Mouse (Mus musculus) layer of hippocampus, adult 18-20 months (tissue): Measurements from ENCODE around the gene Rarg. TPM values are rescaled to one million over a fixed set of nuclear protein-coding genes. Genes with fewer than 3 reads are reported as not detected.

Source experiments
- DNase-seq, 2 experiments: peaks; one replicate each; pipeline ENCODE4 v3.0.0; 2022; ENCODE audit warnings: low spot score in 2 of 2
- total RNA-seq, 2 experiments: library from RNA; stranded (reverse); gene quantifications; 2 replicates each; pipeline ENCODE4 v1.2.3; 2021

Rarg gene
- total RNA-seq, 2 experiments from 2014 or later, result 11.3 to 13.7 TPM

DNA sequence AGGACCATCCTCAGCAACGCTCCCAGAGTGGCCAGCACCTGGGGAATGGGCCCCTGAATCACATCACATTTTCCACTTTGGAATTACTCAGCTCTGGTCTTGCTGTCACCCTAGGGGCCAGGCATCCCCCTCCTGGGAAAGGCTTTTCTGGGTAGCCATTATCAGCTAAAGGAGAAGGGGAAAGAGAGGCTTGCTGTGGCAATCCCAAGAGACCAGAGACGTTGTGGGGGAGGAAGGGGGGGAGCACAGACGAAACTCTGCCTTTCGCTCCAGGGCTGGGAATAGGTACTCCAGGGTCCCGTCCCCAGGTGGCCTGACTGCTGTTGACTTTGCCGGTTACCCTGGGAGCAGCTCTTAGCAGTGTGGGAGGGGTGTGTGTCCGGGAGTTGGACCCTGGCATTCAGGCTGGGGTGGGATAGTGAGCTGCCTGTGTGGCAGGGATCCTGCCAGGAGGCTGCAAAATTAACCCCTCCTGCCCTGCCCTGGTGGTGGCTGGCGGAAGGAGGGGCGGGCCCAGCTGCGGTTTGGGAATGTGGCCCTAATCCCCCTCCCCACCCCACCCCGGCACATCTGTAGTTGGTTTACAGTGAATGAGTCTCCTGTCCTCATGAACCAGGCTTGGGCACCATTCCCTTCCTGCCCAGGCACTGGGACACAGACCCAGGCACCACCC is 1.4 kb upstream of the Rarg start:
- no peak for DNase-seq

DNA sequence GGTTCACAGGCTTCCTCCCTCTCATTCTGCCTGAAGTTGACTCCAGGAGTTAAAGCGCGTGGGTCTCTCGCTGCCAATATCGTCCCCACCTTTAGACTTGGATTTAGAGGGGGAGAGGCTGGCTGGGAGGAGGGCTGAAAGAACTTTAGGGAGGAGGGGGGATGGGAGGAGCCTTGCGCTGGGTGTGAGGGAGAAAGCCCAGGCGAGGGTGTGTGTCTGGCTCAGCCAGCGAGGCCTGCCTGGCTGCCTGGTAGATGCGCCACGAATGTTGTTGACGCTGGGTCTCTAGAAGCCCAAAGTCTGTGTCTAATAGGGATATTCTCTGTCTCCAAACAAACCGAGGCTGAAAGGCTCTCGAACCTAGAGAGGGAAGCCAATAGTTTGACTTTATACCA is 756 bp upstream of the Rarg start:
- DNase-seq, result no peak

DNA sequence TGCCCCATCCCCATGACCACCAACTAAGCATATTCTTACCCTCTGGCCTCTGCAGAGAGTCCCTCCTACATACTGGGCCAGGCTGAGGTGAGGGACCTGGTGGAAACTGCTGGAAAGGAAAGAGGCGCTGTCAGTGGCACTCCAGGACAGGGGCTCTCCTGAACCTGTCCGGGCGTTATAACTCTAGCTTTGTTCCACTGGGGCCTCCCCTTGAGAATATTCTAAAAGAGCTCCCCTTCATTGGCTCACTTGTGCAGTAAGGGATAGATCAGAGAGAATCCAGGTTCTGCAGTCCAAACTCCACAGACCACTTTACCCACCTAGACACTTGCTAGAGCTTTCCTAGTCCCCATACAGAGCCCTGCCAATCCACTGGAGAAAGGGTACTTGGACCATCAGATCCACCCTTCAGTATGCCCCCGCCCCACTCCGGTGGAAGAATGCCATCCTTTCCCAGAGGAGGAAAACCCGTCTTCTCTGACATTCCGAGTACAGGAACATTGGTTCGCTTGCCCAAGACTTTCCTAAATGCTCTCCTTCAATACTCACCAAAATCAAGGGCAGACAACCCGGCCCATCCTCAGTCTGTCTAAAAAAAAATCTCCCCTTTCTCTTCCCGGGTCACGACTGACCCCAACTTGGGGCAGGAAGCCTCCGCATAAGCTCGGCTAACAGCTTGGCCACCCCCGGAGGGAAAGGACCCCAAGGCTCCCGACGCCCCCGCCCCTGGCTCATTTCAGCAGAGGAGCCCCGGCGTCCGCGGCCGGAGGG is 701 bp downstream of the Rarg start:
- no peak for DNase-seq

DNA sequence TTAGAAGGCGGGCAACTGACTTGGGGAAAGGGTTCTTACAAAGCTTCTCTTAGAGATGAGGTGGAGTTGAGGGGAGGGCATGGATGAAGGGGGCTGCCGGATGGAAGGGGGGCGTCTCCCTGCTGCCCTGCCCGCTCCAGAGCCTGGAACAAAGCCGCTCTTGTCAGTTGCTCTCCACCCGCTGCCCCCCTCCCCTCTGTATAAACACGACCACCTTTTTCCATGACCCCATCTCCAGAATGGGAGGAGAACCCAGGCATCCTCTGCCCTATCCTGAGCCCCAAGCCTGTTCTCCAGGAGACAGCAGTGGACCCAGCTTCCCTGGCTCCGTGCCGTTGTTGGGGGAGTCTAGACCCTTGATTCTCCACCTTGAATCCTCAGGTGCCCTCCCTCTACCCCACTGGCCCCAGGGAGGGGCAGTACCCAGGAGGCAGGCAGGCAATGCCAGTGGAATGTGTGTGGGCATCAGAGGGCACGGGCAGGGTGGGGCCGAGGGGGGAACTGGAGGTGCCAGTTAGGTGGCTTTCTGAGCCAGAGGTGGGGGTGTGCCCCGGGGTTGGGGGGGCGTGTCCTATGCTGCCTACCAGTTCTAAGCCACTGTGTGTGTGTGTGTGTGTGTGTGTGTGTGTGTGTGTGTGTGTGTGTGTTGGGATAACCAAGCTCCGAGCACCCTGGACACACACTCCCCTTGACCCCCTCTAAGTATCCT is 1.6 kb downstream of the Rarg start:
- DNase-seq, result no peak

DNA sequence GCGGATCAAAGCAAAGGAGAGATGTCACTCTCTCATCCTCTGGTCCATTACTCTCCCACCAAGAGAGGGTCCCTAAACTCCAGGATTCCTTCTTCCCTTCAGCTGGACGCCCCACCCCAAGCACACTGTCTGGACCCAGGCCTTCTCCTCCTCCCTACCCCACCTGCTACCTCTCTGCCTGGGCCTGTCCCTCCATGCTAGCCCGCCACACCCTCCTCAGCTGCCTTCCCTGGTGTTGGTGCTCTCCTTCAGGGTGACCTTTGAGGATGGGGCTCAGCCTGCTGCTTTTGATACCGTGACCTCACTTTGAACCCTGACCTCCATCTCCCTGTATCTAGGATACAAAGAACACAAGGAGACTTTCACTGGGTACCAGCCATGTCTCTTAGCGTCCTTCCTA is 6.8 kb downstream of the Rarg start:
- no peak for DNase-seq

DNA sequence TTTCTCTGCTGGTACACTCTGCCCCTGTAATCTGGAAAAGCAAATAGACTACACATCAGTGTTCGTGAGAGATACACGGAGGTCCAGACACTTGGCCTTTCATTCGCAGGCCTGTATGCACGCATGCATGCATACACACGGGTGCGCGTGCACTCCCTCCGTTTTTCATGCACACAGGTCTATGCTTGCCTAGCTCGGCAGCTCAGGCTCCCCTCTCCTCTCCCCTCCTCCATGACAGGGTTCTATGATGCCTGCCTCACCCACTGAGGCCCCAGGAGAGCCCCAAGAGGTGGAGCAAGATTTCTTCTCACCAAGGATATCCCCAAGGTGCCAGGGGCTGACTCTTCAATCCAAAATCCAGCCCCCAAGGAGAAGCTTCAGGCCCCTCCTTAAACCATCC is 7.3 kb downstream of the Rarg start:
- DNase-seq, result no peak

DNA sequence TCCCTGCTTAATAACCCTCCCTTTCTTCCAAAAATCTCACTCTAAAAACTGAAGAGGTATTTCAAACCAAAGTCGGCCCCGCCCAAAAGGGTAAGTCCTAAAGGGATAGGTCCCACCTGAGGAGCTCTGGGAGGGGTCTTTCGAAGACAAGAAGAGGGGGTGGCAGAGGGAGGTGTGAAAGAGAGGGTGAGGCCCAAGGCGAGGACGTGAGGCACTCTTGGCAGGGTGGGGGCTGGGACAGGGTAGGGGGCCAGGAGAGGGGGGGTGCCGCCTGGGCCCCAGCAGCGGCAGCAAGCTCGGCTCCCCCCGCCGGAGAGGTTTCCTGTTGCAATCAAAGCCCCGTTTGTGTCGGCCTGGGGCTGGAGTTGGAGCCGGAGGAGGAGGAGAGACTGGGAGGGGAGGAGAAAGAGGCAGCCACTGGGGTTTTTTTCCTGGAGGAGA is 8.0 kb downstream of the Rarg start:
- DNase-seq, result no peak

DNA sequence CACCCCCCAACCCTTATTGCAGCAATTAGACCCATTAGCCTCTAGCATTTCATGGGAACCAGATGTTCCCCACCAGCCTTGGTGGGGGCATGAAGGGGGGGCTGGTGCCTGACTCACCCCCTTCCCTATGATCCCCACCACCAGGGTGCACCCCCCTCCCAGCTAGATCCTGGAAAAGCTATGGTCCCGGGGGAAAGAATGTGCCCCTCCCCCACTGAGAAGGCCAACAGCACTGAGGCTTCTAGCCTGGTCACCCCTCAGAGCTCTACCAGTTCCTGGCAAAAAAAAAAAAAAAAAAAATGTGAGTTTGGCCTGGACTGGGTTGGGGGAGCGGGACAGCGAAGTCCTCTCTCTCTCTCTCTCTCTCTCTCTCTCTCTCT is 8.5 kb downstream of the Rarg start:
- no peak for DNase-seq

DNA sequence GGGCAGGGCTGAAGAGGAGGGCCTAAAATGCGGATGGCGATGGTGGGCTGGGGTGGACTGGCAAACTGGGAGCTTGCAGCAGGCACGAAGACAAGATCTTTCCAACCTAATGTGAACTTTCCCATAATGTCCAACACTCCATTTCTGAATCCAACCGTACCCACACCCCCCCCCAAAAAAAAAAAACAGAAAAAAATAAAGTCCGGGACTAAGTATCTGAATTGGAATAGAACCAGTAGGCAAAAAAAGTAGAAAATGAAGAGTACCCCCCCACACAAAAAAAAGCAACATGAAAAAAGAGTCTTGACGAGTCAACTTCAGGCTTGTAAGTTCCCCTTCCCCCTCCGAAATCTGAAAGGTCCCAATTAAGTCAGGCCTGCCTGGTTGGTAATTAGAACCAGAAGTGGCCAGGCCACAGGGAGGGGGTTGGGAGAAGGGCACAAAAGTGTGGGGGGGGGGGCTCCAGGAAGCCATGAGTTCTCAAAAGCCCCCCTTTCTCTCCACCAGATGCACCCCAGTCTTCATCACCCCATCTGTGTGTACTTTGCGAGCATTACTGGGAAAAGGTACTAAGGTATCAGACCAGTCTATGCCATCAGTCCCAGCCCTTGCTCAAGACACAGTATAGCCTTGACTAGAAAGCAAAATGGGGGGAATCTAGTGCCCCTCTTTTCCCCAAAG is 9.0 kb downstream of the Rarg start:
- DNase-seq, result no peak

DNA sequence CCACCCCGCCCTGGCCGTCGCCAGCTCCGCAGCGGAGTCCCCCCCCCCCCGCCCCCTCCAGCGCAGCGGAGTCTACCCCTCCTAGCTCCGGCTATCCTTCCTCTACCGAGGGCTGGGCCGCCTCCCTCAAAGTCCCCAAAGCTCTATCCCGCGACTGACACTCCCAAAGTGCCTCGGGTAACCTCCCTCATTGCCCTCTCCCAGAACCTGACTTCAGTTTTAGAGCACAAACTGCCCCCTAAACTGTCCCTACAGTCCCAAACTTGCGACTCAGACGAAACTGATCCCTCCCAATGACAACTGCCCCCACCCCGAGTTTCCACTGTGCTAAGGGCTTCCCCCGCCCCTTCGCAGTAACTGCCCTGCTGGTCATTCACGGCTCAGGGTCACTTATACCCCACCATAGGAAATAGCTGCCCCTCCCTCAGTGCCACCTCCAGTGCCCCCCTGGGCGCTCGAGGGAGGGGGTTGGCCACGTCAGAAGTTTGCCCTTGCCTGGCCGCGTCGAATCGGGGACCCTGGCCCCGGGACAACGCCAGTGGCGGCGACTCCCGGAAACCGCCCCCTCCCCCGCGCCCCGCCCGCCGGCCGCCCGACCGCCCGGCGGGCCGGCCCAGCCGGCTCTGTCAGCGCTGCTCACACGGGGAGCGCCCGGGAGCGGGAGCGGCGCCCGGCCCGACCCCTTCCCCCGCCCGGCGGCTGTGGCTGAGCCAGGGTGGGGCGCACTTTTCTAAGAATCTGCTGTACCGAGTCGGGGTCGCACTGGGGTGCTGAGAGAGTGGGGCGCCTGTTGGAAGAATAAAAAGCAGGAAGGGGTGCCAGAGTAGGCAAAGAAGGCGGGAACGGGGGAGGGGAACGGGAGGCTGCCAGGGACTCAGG is 9.8 kb downstream of the Rarg start:
- peak; percentile 16 to 31 for DNase-seq

DNA sequence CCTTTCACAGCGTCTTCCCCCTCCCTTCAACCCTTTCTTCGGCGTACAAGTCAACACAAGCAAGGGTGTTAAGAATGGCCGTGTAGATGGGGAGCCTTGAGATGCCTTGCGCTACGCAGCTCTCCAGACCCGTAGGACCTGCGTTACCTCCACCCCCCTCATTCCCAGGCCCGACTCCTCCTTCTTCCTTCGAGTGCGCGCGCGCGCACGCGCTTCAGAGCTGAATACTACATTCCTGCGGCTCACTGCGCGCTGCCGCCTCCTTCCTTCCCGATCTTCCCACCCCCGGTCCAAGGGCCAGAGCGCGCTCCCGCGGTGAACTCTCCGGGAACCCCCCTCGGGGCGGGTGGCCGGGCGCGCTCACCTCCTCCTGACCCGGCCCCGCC is 10.5 kb downstream of the Rarg start:
- peak; percentile 83 to 92 for DNase-seq

DNA sequence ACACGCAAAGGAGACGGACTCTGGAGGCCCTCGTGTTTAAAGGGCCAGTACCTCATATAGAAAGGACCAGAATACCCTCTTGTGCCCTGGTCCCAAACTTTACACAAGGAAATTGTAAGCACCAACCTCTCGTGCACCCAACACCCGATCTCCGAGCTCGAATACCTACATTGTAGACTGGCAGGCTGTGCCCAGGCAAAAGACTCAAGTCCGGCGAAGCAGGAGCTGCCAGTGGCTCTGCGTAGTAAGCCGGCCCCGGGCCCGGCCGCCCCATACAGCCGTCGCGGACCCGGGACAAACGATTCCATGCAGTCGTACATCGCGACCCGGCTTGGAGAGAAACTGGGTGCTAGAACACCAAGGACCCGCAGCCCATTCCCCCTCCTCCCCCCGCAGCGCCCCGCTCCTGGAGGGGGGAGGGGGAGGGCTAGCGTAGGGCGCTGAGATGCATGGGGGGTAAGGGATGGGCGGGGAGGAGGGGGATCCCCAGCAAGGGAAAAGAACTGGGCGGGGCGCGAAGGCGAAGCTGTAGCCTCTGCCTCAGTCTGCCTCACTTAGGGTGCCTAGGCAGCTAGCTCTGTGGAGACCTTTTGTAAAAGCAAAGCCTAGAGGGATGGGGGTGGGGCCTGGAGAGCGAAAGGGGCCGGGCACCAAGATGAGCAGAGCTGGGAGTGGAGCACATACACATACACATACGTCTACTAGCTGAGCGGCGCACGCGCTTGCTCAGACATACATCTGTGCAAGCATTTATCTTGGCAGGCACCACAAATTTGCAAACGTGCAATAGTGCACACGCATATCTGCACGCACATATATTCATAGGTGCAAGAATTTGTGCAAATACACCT is 11.2 kb downstream of the Rarg start:
- peak; percentile 70 to 86 for DNase-seq

DNA sequence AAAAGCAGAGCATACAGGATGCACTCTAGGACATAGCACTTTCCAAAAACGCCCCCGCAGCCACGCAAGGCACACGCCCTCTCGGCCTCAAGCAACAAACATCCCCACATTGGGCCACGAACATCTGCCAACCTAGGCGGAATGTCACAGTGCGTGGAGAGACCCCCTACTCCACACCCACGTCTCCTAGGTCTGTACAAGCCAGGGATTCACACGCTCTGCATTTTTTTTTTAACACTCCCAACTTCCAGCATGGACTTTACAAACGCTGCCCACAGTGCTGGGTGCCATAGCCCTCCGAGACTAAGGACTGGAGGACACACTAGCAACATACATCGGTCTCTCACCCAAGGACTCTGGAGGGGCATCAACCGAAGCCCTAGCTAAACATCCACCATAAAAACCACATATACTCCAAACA is 11.8 kb downstream of the Rarg start:
- DNase-seq, result no peak

DNA sequence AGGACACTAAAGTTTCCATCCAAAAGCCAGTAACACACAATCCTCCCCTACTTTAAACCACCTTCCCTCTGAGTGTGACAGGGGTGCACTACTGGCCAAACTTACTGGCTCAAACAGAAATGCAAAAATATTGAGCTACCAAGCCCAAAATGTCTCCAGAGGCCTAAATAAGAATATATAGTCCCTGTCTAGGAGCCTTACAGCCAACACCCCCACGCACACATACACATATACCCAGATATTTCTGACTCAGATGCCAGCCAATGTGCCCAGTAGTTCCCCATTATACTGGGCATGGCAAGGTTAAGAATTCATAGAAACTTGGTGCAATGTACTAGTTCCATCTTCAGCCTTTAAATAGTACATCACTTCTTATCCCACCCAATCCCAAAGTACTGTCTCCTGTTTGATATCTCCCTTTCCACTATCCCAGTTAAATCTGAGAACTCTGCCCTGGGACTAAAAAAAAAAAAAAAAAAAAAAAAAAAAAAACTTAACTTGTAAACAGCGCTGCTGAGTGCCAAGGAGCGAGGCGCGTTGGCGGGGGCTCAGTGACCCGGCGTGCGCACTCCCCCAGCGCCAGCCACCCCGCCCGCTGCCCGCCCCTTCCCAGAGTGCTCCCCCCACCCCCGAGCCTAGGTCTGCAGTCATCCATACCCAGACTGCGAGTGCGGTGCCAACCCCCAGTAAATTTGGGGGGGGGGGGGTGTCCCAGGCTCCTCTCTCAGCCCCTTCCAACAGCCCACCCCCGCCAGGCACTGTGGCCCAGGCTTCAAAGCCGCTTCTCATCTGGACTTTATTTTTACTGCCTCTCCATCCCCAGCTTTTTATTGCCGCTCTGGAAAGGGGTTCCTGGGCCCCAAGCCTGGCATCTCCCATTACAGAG is 12.8 kb downstream of the Rarg start:
- no peak for DNase-seq

DNA sequence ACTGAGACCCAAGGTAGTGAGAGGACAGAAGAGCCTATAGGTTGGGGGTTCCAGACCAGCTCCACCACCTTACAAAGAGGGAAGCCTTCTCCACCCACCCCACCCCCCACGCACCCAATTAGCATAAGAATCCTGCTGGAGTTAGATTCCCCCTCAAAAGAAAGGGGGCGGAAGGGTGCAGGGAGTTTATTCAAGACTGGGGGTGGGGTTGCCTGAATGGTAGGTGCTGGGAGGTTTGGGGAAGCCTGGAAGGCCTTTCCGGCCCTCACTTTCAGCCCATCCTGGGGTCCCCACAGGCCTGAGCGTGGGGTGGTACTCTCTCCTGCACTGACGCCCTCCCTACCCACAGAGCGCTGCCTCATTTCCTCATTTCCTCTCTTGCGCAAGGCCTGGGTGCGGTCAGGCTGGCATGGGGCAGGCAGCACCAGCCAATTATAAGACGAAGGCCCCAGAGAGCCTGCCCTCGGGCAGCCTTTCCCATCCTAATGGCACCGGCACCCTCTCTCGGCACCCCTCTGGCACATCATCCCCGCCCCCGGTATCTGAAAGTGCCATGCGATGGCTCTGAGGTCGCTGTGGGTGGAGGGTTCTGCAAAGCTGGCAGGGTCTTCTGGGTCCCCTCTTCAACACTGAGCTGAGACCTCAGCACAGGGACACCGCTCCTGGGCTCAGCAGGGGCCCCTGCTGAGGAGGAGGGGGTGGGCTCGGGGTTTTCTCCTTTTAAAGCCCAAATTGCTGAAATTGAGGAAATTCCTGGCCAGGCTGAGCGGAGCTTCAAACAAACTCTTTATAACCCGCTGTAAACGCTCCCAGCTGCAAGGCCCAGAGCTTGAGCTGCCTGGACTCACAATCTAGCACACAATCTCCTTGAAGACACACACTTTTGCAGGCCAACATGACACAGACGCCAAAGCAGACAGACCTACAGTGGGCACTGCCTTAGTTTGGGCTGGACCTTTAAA is 13.8 kb downstream of the Rarg start:
- no peak for DNase-seq

DNA sequence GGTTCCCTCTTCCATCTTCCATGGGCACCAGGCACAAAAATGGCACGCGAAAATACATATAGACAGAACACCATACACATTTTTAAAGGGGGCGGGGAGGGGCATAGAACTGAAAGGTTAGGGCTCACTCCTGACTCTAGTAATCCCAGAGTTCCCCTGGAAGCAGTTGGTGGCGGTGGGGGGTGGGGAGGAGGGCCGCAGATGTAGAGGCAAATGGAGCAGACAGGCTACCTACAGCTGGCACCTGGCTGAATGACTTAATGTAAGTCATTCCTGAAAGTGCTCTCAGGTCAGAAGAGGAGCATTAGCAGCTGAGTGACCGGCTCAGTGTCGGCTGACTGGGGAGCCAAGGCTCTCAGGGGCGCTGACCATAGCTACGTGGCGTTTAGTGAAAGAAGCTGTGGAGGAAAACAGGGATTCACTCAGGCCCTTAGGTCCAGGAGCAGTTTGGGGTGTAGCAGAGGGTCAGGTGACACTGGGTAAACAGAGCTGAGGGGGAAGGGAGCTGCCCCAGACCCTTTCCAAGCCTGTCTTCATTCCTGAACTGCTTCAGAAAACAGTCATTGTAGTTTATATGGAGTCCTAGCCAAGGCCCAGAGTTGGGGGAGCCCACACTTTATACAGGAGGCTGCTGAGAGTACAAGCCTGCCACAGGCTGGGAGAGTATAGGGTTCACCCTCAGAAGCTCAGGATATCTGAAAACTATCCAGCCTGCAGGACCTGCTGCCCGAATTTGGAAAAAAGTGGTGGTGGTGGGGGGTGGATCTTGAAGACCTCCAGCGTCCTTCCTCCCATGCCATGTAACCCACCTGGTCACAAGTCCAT is 14.7 kb downstream of the Rarg start:
- DNase-seq, result no peak

DNA sequence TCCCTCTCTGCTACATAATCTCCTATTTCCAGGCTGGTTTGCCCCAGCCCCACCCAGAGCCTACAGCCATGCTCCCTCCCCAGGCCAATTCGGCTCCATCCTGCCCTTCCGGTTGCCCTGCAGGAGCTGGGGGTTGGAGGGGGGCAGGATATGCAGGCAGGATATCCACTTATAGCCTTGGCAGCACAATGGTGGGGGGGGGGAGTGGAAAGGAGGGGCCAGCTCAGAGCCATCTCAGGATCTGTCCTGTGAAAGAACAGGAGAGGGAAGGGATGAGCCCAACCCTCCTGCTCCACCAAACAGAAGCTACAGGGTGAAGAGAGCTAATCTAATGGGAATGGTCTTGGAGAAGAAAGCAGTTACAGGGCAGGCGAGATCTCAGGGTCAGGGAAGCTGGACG is 16.7 kb downstream of the Rarg start:
- no peak for DNase-seq
